Mouse (Mus musculus) right cerebral cortex, postnatal 25 days (tissue): Measurements from ENCODE around the gene Cpm.
"Not testable (repeated sequence)": the region's sequence is repeated elsewhere in the genome, so short reads cannot be mapped to it uniquely, and the experiment has no call there.

ENCODE experiments used
- DNase-seq: peaks from one replicate; pipeline ENCODE4 v3.0.0; 2022

The Cpm gene

GRCm38 (mm10) chr10:117607804-117608279, 21.5 kb upstream of the Cpm start:
- DNase-seq: no peak

GRCm38 (mm10) chr10:117608487-117608886, 20.8 kb upstream of the Cpm start:
- no peak for DNase-seq

DNA sequence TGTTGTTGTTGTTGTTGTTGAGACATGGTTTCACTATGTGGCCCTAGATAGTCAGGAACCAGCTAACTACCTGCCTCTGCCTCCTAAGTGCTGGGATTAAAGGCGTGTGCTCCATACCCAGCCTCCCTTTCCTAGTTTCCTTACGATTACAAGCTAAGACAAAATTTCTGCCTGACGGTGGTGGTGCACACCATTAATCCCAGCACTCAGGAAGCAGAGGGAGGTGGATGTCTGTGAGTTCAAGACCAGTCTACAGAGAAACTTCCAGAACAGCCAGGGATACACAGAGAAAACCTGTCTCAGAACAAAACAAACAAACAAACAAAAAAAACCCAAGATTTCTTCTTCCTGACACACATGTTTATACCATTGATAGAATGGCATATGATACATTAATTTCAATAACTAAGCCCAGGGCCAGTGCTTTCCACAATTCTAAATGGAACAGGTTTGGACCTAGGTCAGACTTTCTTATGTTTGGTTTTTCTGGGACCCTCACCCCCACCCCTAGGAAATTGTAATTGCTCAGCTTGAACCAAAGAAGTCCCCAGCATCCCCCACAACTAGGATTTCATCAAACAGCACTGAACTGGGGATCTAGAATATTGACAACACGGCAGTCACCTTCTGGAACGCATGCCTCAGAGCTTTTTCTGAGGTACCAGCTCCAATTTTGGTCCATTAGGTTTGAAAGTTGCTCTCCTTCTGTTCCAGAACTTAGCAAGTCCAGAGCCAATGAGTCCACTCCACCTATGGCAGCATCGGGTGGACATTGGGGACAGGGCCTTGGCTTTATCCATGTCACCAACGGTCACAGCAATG, 20.1 kb upstream of the Cpm start:
- no peak for DNase-seq

- DNase-seq: no peak
These were observed 19.6 kb upstream of the Cpm start for GRCm38 (mm10) chr10:117609810-117610090.

DNA sequence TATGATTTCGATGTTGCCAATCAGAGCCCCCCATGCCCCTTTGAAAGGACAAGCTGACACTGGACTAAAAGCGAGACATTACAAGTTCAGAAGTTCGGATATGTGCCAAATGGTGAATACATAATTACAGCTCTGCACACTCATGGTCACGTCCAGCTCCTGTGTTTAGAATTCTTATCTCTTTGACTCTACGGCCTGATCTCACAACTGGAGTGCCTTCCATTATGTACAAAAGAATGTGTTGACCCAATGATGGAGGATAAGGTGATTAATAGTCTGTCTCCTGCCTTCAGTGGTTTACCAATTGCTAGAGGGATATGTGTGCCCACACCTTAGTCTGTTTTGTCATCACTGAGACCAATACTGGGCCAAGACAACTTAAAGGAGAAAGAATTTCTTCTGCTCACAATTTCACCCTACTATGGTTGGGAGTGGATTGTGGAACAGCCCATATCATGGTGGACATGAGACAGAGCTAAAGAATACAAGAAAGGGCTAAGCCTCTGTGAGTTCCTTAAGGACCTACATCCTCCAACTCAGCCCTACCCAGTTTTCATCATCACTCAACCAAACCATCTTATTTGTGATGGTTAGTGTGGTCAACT, 19.0 kb upstream of the Cpm start:
- DNase-seq: no peak

DNA sequence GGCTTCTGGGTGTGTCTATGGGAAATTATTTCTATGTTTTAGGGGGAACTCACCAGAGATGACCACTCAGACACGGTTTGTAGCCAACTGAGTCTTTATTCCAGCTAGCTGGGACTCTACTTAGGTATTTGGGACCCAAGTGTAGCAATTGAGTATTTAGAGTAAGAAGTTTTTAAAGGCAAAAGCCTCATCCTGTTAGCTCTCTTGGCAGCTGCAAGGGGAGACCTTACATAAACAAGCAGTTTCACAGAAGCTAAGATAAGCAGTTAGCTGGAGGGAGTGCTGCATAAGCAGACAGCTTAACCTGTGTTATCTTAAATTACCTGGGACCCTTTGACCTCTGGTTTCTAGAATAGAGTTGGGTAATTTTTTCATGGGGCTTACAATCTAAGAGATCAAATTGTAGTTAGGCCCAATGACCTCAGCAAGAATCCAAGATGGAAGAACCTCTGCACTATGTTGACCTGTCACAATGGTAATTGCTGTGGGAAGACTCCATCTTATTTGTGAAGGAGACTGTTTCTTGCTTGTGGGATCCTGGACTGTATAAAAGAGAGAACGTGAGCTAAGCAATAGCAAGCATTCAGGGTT, 18.4 kb upstream of the Cpm start:
- DNase-seq: no peak

- DNase-seq: no peak
These were observed 17.8 kb upstream of the Cpm start for GRCm38 (mm10) chr10:117611503-117611902.

DNA sequence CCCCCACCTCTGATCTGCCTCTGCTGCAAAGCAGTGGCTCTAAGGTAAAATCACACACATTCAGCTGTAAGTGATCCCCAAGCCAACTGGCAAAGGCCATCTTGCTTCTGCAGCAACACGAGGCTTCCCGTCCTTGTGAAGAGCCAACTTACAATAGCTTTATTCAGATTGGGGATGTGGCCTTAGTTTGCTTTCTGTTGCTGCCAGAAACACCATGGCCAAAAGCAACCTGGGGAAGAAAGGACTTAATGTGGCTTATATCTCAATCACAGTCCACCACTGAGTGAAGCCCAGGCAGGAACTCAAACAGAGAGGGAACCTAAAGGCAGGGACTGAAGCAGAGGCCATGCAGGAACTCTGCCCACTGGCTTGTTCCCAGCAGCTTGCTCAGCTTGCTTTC, 17.3 kb upstream of the Cpm start:
- no peak for DNase-seq

DNA sequence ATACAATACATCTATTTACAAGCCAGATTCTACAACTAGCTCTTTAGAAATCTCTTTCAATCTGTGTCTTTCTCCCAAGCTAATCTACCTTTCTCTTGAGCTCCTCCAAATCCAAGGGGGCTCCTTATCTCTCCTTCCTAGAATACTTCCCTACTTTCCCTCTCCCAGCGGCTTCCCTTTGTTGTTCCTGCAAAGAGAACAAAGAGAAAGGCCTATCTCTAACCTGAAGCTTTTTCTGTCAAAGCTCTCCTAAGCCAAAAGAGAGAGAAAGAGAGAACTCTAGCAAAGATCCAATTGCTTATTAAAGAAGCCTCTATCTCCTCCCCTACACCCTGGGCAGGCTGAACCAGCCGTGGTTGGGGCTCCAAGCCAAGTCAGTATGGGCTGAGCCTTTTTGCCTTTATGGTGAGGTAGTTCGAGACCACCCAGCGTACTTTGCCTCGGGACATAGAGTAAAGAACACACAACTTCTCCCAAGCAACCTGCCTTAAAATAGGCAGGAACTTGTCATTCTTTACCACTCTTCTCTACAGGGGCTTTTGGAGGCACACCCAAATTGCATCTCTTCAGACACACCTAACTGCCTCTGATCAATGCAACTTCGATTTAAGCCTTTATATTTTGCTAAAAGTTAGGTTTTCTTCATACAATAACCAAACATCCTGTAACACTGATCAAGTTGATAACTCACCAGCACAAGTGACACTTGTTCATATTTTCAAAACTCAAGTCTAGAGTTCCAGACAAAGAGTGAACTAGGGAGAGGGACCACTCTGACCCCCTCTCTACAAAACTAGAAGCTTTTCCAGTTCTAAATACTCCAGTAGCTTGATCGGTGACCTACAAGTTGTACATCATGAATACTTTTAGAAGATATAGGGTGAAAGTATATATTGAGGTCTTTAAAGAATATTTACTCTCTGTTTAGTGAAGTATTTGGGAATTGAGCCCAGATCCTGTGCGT, 16.4 kb upstream of the Cpm start:
- no peak for DNase-seq

DNA sequence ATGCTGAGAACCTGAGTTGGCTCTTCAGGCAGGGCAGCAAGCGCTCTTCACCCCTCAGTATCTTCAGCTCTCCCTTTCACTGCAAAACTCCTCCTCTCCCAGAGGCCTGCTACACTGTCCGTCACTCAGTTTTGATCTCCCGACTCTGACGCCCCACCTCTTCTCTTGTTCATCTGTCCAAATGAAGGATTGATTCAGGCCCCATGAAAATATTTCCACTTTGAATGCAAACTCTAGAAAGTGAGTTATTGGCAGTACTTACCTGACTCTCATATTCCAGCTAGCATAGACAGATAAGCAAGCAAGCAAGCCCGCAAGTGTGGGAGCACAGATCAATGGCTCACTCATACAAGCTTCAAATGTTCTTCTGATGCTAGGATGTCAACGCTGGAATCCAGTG, 15.3 kb upstream of the Cpm start:
- DNase-seq: no peak

- no peak for DNase-seq
These were observed 14.9 kb upstream of the Cpm start for GRCm38 (mm10) chr10:117614387-117614786.

- DNase-seq: no peak
These were observed 14.1 kb upstream of the Cpm start for GRCm38 (mm10) chr10:117615239-117615638.

DNA sequence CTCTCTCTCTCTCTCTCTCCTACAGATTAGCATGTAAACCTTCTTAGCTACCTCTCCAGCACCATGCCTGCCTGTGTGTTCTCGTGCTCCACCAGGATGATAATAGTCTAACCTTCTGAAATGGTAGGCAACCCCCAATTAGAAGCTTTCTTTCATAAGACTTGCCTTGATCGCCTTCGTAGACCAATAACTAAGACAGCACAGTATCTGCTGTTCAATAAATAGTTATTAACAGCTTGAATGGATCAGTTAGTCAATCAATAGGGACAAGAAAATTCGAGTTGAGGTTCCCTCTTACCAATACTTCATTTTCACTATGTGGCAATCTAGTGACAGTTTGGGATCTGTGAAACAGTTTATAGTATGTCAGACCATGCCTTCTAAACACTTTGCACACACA, 13.6 kb upstream of the Cpm start:
- no peak for DNase-seq

DNA sequence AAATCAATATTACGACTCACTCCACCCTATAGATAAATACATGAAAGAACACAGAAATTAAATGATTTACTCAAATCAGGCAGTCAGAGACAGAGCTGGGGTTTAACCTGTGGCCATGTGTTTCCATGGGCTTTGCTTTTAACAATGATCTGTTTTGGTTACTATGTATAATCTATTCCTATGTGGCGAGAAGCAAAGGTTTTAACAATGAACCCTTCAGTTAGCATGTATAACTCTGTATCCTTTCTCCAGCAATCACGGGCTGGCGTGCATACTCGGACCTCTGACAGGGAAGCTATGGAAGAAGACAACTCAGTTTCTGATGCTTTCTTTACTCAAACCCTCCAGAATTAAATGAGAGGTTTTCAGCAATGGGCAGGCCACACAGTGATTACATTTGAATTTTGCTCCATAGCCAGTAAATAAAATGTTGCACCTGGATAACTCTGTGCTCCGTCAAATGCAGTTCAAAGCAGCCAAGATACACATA, 13.1 kb upstream of the Cpm start:
- no peak for DNase-seq

GRCm38 (mm10) chr10:117616765-117617164, 12.5 kb upstream of the Cpm start:
- not testable (repeated sequence) for DNase-seq

DNA sequence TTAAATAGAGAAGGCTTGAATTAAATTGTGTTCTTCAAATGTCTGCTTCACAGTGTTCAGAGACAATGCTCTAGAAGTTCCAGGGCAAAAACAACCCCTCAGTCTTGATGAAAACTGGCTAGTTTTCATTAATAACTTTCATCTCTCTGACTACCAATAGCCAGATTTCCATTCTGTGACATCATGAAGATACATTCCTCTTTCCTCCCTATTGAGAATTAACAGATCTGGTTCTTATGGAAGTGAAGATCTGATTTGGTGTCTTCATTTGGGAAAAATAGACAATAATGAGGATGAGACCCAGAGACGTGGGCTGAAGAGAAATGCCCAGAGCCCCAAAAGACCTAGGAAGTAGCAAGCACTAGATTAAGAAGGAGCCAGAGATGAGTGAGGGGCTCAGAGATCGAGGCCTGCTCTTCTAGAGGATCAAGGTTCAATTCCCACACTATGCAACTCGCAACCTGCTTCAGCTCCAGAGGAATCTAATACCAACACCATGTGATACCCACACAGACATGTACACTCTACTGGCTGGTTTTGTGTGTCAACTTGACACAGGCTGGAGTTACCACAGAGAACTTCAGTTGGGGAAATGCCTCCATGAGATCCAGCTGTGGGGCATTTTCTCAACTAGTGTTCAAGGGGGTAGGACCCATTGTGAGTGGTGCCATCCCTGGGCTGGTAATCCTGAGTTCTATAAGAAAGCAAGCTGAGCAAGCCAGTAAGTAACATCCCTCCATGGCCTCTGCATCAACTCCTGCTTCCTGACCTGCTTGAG, 11.5 kb upstream of the Cpm start:
- no peak for DNase-seq

DNA sequence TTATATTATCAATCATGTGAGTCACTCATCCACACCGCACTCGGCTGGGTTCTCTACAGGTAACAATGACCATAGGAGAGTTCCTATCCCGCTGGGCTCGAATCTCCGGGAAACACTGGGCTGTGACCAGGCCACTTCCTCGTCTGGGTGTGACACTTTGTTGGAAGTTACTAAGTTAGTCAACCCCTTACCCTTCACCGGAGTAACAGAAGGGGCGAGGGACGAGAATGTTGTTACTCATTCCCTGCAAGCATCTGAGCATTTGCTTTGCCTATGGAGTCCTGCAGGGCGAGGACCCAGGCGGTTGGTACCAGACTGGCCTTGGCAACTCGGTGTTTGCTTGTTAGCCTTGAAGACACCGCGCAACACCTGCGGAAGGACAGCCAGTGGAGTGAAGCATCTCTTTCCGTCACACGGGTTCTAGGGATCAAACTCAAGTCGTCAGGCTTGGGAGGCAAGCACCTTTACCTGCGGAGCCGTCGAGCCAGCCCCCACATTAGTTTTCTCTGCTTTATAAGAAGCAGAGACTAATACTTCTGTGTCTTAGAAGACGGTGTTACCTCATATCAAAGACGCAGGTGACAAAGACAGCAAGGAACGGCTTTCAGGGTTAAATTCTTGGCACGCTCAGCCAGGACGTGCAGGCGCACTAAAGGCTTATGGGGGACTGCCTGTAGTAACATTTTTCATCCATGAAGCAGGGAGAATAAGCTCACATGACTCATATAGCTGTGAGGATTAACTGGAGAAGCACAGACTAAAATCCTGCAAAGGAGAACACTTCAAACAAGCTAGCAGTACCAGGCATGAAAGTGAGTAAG, 10.0 kb upstream of the Cpm start:
- no peak for DNase-seq

DNA sequence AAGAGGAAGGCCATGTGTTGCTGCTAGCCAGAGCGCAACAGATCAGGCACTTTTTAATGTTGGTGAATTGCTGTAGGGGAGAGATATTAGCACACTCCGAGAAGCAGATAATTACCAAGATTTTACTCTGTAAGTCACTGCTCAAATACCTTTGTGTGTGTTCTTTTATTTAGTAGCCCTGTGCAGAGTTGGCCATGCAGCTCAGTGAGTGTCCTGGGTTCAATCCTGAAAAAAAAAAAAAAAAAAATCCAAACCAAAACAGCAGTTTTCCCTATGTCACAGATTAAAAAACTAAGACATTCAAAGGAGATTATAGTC, 9.5 kb upstream of the Cpm start:
- DNase-seq: no peak

DNA sequence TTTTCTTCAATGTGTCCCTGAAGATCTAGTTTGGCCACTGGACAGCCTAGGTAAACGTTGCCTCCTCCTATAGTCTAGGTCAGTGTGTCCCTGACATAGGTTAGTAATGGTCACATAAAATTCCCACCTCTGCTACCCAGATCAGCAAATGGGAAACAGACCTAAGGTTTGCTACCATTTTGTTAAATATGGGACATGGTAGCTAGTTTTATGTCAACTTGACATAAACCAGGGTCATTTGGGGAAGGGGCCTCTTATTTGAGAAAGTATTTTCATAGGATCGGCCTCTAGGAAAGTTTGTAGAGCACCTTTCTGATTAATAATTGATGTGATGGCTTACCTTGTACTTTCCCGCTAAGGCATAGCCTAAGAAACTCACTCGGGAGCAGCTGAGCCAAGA, 8.8 kb upstream of the Cpm start:
- no peak for DNase-seq

- no peak for DNase-seq
These were observed 8.3 kb upstream of the Cpm start for GRCm38 (mm10) chr10:117620934-117621501.
